In genomic region chr13:16382936-16383511, GRCm38 (mm10) we compare ENCODE assay signal across 15 mouse cellular contexts.
"Had no signal": no experiment of that assay in that cellular context is flagged by ENCODE, and none has a peak within 500 bp of the region (broad histone marks: within the 10 kb centered on the region; RNA-seq: fewer than 3 reads in every experiment).

No protein-coding gene starts in this region.

- H3K4me3 ChIP-seq: layer of hippocampus, adult 2 months; left cerebral cortex, adult 2 months; limb, embryonic 15.5 days; liver, embryonic 12.5 days; midbrain, embryonic 10.5 days; myocyte; neural tube, embryonic 15.5 days had no signal

- H3K27me3 ChIP-seq: limb, embryonic 15.5 days; liver, embryonic 12.5 days; neural tube, embryonic 15.5 days had no signal

- ATAC-seq: liver, embryonic 12.5 days had no signal

- H3K9me3 ChIP-seq: limb, embryonic 15.5 days; liver, embryonic 12.5 days; midbrain, embryonic 10.5 days; neural tube, embryonic 15.5 days had no signal

- H3K4me2 ChIP-seq: limb, embryonic 15.5 days; liver, embryonic 12.5 days; lung, embryonic 14.5 days; neural tube, embryonic 15.5 days had no signal

- H3K27ac ChIP-seq: layer of hippocampus, adult 2 months; left cerebral cortex, adult 2 months; limb, embryonic 15.5 days; liver, embryonic 12.5 days; midbrain, embryonic 10.5 days; neural tube, embryonic 15.5 days had no signal

- H3K4me1 ChIP-seq: limb, embryonic 15.5 days; liver, embryonic 12.5 days; midbrain, embryonic 10.5 days; neural tube, embryonic 15.5 days had no signal

- DNase-seq: kidney, adult 11 months; kidney, postnatal 10 days; kidney, postnatal 4 days; lung, postnatal 10 days; lung, postnatal 4 days; midbrain, embryonic 14.5 days; thymus, postnatal 4 days had no signal

- H3K36me3 ChIP-seq: limb, embryonic 15.5 days; liver, embryonic 12.5 days; midbrain, embryonic 10.5 days; neural tube, embryonic 15.5 days had no signal

- H3K9ac ChIP-seq: limb, embryonic 15.5 days; liver, embryonic 12.5 days; lung, embryonic 14.5 days; neural tube, embryonic 15.5 days had no signal
